Mouse (Mus musculus): ENCODE results near the gene Bod1. TPM values are rescaled to one million over a fixed set of nuclear protein-coding genes. Genes with fewer than 3 reads are reported as not detected.

Bod1 gene
- total and polyA plus RNA-seq, 2 experiments, result 27.8 to 33.4 TPM

DNA sequence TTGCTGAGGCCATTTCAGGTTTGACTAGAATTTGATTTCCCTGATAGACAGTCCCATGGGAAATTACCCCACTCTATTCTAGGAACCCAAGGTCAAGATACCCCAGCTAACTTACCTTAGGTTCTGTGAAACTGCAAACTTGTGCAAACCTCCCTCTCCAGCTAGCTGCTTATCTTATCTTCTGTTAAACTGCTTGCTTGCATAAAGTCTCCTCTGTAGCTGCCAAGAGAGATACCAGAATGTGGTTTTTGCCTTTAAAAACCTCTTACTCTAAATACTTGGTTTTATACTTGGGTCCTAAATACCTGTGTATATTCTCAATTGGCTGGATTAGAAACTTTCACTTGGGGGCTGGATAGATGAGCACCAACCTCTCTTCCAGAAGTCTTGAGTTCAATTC lies 36.1 kb upstream of the Bod1 start:
- no peaks in the 10 kb centered on the region for H3K27me3 ChIP-seq (ENCODE audit: control insufficient read depth, insufficient read depth, low read length)
- H3K27ac ChIP-seq (replicated peaks; ENCODE audit: insufficient read depth, low read depth, low read length), result no peak overlapping the region
- no peak overlapping the region for H3K4me3 ChIP-seq (ENCODE audit: insufficient read depth, low read depth, low read length)
- DNase-seq (ENCODE audit: extremely low read depth, low read depth, low spot score), result no peak
- no peaks in the 10 kb centered on the region for H3K36me3 ChIP-seq (ENCODE audit: control insufficient read depth, insufficient read depth, low read length)
- no peak overlapping the region for H3K9ac ChIP-seq (ENCODE audit: low read depth, low read length)
- TF ChIP-seq POLR2A (IDR thresholded peaks at IDR 0.05; ENCODE audit: extremely low read depth, insufficient read depth, low read length) (no peak), CTCF (IDR thresholded peaks at IDR 0.05; ENCODE audit: low read depth, low read length) (no peak)
- no peaks in the 10 kb centered on the region for H3K79me2 ChIP-seq (ENCODE audit: control insufficient read depth, insufficient read depth, low read length)
- H3K4me1 ChIP-seq (ENCODE audit: control insufficient read depth, insufficient read depth, low read length), result no peaks in the 10 kb centered on the region

DNA sequence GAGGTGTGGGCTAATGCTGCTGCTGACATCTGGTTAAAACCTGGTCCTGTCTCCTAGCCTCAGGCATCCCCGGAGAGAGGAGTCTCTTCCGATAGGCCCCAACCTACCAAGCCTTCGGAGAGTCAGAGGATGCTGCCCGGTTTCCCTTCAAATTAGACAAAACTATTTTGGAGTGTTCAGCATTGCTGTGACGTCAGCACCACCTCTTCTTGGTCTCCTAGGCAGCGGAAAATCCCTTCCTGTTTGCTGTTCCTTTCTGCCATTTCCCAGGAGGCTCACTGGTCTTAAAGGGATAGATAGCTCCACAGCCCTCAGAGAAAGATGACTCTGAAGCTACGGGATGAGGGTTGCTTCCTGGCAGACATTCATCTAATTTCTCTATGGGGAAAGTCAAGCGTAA lies 31.5 kb upstream of the Bod1 start:
- Histone ChIP-seq H3K9ac (ENCODE audit: low read depth, low read length) (no peak overlapping the region), H3K4me1 (ENCODE audit: control insufficient read depth, insufficient read depth, low read length) (no peaks in the 10 kb centered on the region), H3K4me3 (ENCODE audit: insufficient read depth, low read depth, low read length) (no peak overlapping the region), H3K79me2 (ENCODE audit: control insufficient read depth, insufficient read depth, low read length) (no peaks in the 10 kb centered on the region), H3K36me3 (ENCODE audit: control insufficient read depth, insufficient read depth, low read length) (no peaks in the 10 kb centered on the region), H3K27me3 (ENCODE audit: control insufficient read depth, insufficient read depth, low read length) (no peaks in the 10 kb centered on the region), H3K27ac (replicated peaks; ENCODE audit: insufficient read depth, low read depth, low read length) (no peak overlapping the region)
- 72% methylated on average over 8 of the region's 8 CpGs for WGBS
- TF ChIP-seq CTCF (IDR thresholded peaks at IDR 0.05; ENCODE audit: low read depth, low read length) (no peak), POLR2A (IDR thresholded peaks at IDR 0.05; ENCODE audit: extremely low read depth, insufficient read depth, low read length) (no peak)
- DNase-seq (ENCODE audit: extremely low read depth, low read depth, low spot score), result no peak

DNA sequence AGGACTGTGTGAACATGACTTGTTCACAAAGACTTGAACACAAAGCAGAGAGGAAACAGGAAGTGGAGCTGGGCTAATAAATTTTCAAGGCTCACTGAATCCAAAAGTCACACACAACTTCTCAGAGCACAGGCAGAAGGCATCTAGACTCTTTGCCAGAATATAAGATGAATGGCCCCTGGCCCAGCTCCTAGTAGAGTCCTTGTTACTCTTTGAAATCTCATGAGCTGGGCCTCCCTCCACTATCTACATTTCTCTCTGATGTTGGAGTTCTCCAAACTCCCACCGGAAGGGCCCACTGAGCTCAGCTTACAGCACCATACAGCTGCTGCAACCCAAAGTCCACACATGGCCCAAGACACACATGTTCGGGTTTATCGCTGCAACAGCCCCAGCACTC lies 30.2 kb upstream of the Bod1 start:
- DNase-seq (ENCODE audit: extremely low read depth, low read depth, low spot score), result no peak
- Histone ChIP-seq H3K4me3 (ENCODE audit: insufficient read depth, low read depth, low read length) (no peak overlapping the region), H3K9ac (ENCODE audit: low read depth, low read length) (no peak overlapping the region), H3K36me3 (ENCODE audit: control insufficient read depth, insufficient read depth, low read length) (no peaks in the 10 kb centered on the region), H3K4me1 (ENCODE audit: control insufficient read depth, insufficient read depth, low read length) (no peaks in the 10 kb centered on the region), H3K27ac (replicated peaks; ENCODE audit: insufficient read depth, low read depth, low read length) (no peak overlapping the region), H3K79me2 (ENCODE audit: control insufficient read depth, insufficient read depth, low read length) (no peaks in the 10 kb centered on the region), H3K27me3 (ENCODE audit: control insufficient read depth, insufficient read depth, low read length) (no peaks in the 10 kb centered on the region)
- TF ChIP-seq CTCF (IDR thresholded peaks at IDR 0.05; ENCODE audit: low read depth, low read length), result no peak
- TF ChIP-seq POLR2A (IDR thresholded peaks at IDR 0.05; ENCODE audit: extremely low read depth, insufficient read depth, low read length), result no peak
- 95% methylated on average over 3 of the region's 3 CpGs for WGBS

DNA sequence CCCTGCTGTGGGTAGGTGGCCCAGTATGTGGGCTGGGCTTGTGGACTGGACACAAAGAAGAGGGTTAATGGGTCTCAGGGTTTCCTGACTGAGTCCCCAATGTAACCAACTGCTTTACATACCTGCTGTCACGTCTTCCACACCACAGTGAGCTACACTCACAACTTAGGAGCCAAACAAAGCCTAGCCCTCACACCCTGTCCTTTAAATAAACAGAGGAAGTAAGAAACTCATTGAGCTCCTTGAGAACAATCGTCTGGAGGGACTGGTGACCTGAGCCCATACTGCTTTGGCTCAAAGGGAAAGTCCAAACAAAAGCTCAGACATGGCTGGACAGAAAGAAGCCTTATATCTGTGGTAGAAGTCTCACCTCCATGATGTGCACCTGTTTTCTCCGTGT lies 27.8 kb upstream of the Bod1 start:
- TF ChIP-seq POLR2A (IDR thresholded peaks at IDR 0.05; ENCODE audit: extremely low read depth, insufficient read depth, low read length), result no peak
- TF ChIP-seq CTCF (IDR thresholded peaks at IDR 0.05; ENCODE audit: low read depth, low read length), result no peak
- no peaks in the 10 kb centered on the region for H3K79me2 ChIP-seq (ENCODE audit: control insufficient read depth, insufficient read depth, low read length)
- no peaks in the 10 kb centered on the region for H3K36me3 ChIP-seq (ENCODE audit: control insufficient read depth, insufficient read depth, low read length)
- no peaks in the 10 kb centered on the region for H3K27me3 ChIP-seq (ENCODE audit: control insufficient read depth, insufficient read depth, low read length)
- 59% methylated on average over 3 of the region's 3 CpGs for WGBS
- H3K9ac ChIP-seq (ENCODE audit: low read depth, low read length), result no peak overlapping the region
- DNase-seq (ENCODE audit: extremely low read depth, low read depth, low spot score), result no peak
- no peaks in the 10 kb centered on the region for H3K4me1 ChIP-seq (ENCODE audit: control insufficient read depth, insufficient read depth, low read length)
- H3K27ac ChIP-seq (replicated peaks; ENCODE audit: insufficient read depth, low read depth, low read length), result no peak overlapping the region
- H3K4me3 ChIP-seq (ENCODE audit: insufficient read depth, low read depth, low read length), result no peak overlapping the region

DNA sequence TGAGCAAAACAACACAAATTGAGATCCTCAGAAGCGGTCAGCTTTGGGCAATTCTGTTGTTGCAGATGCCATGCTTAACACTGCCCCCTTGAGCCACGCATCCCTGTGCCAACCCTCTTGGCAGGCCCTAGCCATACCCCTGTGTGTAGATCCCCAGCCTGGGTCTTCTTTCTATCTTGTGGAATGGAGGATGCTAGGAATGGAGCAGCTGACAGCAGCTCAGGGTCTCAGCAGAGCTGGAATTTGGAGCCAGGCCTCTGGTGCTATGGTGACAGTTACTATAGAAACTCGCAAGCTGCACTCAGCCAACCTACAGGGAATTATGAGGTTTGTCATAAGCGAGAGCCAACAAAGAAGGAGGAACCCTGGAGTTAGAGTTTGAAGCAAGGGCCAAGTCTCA lies 23.1 kb upstream of the Bod1 start:
- Histone ChIP-seq H3K4me1 (ENCODE audit: control insufficient read depth, insufficient read depth, low read length) (no peaks in the 10 kb centered on the region), H3K9ac (ENCODE audit: low read depth, low read length) (no peak overlapping the region), H3K79me2 (ENCODE audit: control insufficient read depth, insufficient read depth, low read length) (no peaks in the 10 kb centered on the region), H3K36me3 (ENCODE audit: control insufficient read depth, insufficient read depth, low read length) (no peaks in the 10 kb centered on the region), H3K4me3 (ENCODE audit: insufficient read depth, low read depth, low read length) (no peak overlapping the region), H3K27me3 (ENCODE audit: control insufficient read depth, insufficient read depth, low read length) (no peaks in the 10 kb centered on the region), H3K27ac (replicated peaks; ENCODE audit: insufficient read depth, low read depth, low read length) (no peak overlapping the region)
- WGBS, result 89% methylated on average over 4 of the region's 4 CpGs
- no peak for DNase-seq (ENCODE audit: extremely low read depth, low read depth, low spot score)
- no peak for TF ChIP-seq POLR2A (IDR thresholded peaks at IDR 0.05; ENCODE audit: extremely low read depth, insufficient read depth, low read length)
- no peak for TF ChIP-seq CTCF (IDR thresholded peaks at IDR 0.05; ENCODE audit: low read depth, low read length)

DNA sequence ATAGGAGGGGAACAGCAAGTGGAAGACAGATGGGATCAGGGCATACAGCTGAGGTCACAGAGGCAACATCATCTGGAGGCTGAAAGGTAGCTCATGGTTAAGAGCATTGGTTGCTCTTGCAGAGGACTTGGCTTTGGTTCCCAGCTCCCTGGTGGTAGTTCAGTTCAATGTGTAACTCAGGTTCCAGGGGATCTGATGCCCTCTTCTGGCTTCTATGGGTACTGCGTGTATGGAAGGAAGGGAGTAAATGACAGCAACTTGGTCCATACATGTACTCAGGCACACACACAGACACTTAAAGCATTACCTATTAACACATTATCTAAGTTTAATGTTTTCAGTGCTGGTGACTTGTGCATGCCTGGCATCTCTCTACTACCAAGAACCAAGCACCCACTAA lies 22.4 kb upstream of the Bod1 start:
- no peak for DNase-seq (ENCODE audit: extremely low read depth, low read depth, low spot score)
- H3K4me1 ChIP-seq (ENCODE audit: control insufficient read depth, insufficient read depth, low read length), result no peaks in the 10 kb centered on the region
- no peaks in the 10 kb centered on the region for H3K36me3 ChIP-seq (ENCODE audit: control insufficient read depth, insufficient read depth, low read length)
- H3K4me3 ChIP-seq (ENCODE audit: insufficient read depth, low read depth, low read length), result no peak overlapping the region
- H3K79me2 ChIP-seq (ENCODE audit: control insufficient read depth, insufficient read depth, low read length), result no peaks in the 10 kb centered on the region
- TF ChIP-seq POLR2A (IDR thresholded peaks at IDR 0.05; ENCODE audit: extremely low read depth, insufficient read depth, low read length) (no peak), CTCF (IDR thresholded peaks at IDR 0.05; ENCODE audit: low read depth, low read length) (no peak)
- no peak overlapping the region for H3K27ac ChIP-seq (replicated peaks; ENCODE audit: insufficient read depth, low read depth, low read length)
- WGBS, result 100% methylated on average over 1 of the region's 1 CpGs
- H3K9ac ChIP-seq (ENCODE audit: low read depth, low read length), result no peak overlapping the region
- H3K27me3 ChIP-seq (ENCODE audit: control insufficient read depth, insufficient read depth, low read length), result no peaks in the 10 kb centered on the region
